Mouse (Mus musculus) heart, adult 8-10 months (tissue): Measurements from ENCODE around the gene Olfr1428. TPM values are rescaled to one million over a fixed set of nuclear protein-coding genes. Genes with fewer than 3 reads are reported as not detected.
"Not testable (repeated sequence)": the region's sequence is repeated elsewhere in the genome, so short reads cannot be mapped to it uniquely, and the experiment has no call there.

Experiments
- DNase-seq: peaks from one replicate; pipeline ENCODE4 v3.0.0; 2022; ENCODE audit warnings: low spot score
- total RNA-seq, 4 experiments: library from RNA; stranded (reverse); gene quantifications; 2 replicates each; pipeline ENCODE4 v1.2.4; 2022

Olfr1428 gene
- not detected for total RNA-seq

GRCm38 (mm10) chr19:12115797-12116196, at the start of gene Olfr1428:
TSS of gene Olfr1428 (minus strand) at chr19:12115897.
- no peak for DNase-seq

- DNase-seq: no peak
These were observed 29.8 kb upstream of the Olfr1428 start for GRCm38 (mm10) chr19:12145452-12145851.

GRCm38 (mm10) chr19:12143356-12143755, 27.7 kb upstream of the Olfr1428 start:
- no peak for DNase-seq

- DNase-seq: no peak
These were observed 18.6 kb upstream of the Olfr1428 start for GRCm38 (mm10) chr19:12134289-12134688.

GRCm38 (mm10) chr19:12123103-12123502, 7.4 kb upstream of the Olfr1428 start, which contains the start of gene Olfr76:
TSS of gene Olfr76 (minus strand) at chr19:12123203.
- DNase-seq: no peak

GRCm38 (mm10) chr19:12116464-12116863, 767 bp upstream of the Olfr1428 start:
- DNase-seq: no peak

GRCm38 (mm10) chr19:12113807-12114206, 1.9 kb downstream of the Olfr1428 start:
- no peak for DNase-seq

- no peak for DNase-seq
These were observed 11.2 kb downstream of the Olfr1428 start for GRCm38 (mm10) chr19:12104541-12104940.

GRCm38 (mm10) chr19:12103234-12103633, 12.5 kb downstream of the Olfr1428 start, which contains the start of gene Olfr1427:
TSS of gene Olfr1427 (minus strand) at chr19:12103334.
- DNase-seq: no peak

- no peak for DNase-seq
These were observed 23.8 kb downstream of the Olfr1428 start, which contains the start of gene Olfr1426 for GRCm38 (mm10) chr19:12091913-12092312. TSS of gene Olfr1426 (minus strand) at chr19:12092013.

GRCm38 (mm10) chr19:12077631-12078030, 38.1 kb downstream of the Olfr1428 start, which contains the start of gene Olfr1425:
TSS of gene Olfr1425 (minus strand) at chr19:12077731.
- not testable (repeated sequence) for DNase-seq

GRCm38 (mm10) chr19:12069546-12069945, 46.2 kb downstream of the Olfr1428 start:
- DNase-seq: not testable (repeated sequence)

GRCm38 (mm10) chr19:12067806-12068205, 47.9 kb downstream of the Olfr1428 start:
- not testable (repeated sequence) for DNase-seq

- DNase-seq: not testable (repeated sequence)
These were observed 53.1 kb downstream of the Olfr1428 start, which contains the start of gene Olfr1424 for GRCm38 (mm10) chr19:12062582-12062981. TSS of gene Olfr1424 (minus strand) at chr19:12062682.

Other genes with a start within 250 kb of the Olfr1428 start
- not detected for gene Olfr1419, start 240.8 kb downstream of the Olfr1428 start, total RNA-seq
- not detected for gene Olfr1420, start 229.3 kb downstream of the Olfr1428 start, total RNA-seq
- gene Patl1, start 203.5 kb downstream of the Olfr1428 start, total RNA-seq: 10 to 100 TPM; 27.2 to 29.2 (median 28.2) TPM
- 100 to 1,000 TPM in 1 of 4 experiments, 10 to 100 TPM in 3; 90.7 to 106 (median 95.9) TPM for gene Osbp, start 150.0 kb downstream of the Olfr1428 start, total RNA-seq
- not detected for gene Olfr1423, start 74.6 kb downstream of the Olfr1428 start, total RNA-seq
- gene Olfr1424, start 53.2 kb downstream of the Olfr1428 start, total RNA-seq: not detected
- gene Olfr1425, start 38.2 kb downstream of the Olfr1428 start, total RNA-seq: not detected
- gene Olfr1426, start 23.9 kb downstream of the Olfr1428 start, total RNA-seq: not detected
- not detected for gene Olfr1427, start 12.6 kb downstream of the Olfr1428 start, total RNA-seq
- not detected for gene Olfr76, start 7.3 kb upstream of the Olfr1428 start, total RNA-seq
- not detected for gene Olfr1555-ps1, start 54.2 kb upstream of the Olfr1428 start, total RNA-seq
- gene Olfr1431, start 84.7 kb upstream of the Olfr1428 start, total RNA-seq: not detected
- not detected for gene Olfr1432, start 116.7 kb upstream of the Olfr1428 start, total RNA-seq
- gene Olfr262, start 125.8 kb upstream of the Olfr1428 start, total RNA-seq: not detected
- gene Olfr235, start 145.1 kb upstream of the Olfr1428 start, total RNA-seq: not detected
- not detected for gene Olfr1434, start 164.0 kb upstream of the Olfr1428 start, total RNA-seq
- not detected for gene Olfr1436, start 183.2 kb upstream of the Olfr1428 start, total RNA-seq
- not detected for gene Olfr1437, start 209.2 kb upstream of the Olfr1428 start, total RNA-seq
- not detected for gene Olfr1438-ps1, start 220.0 kb upstream of the Olfr1428 start, total RNA-seq